Comparison of ENCODE assay signal across 8 mouse cellular contexts in the genomic region with DNA sequence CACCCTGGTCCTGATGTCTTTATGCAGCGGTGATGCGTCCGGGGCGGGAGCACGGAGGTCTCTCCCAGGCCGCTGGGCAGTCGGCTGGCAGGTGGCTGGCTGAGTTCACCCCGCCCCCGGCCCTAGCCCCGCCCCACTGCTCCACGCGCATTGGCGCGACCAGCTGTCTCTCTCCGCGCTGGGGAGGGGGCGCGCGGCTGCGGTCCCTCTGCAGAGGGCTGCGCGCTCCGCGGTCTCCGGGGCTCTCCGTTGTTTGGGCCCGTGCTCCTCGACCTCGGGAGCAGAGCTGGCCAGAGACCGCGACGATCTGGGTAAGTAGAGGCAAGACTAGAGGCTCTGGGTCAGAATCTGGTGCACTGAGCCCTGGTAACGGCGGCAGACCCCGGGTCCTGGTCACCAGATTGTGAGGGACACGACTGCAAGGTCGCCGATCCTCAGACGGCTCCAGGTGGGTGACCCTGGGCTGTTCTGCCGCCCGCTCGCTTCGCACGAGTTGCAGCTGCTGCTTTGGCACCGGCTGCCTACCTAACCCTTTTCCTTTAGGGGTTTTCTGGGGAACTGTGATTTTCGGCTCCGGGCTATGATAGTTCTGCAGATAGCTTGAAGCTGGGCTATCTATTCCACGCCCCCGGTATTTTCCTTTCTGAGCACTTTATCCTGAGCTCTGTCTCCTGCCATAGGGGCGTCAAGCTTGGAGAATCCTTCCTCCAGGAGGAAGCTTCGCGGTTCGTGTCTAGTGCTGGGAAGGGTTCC. TPM values are rescaled to one million over a fixed set of nuclear protein-coding genes. Genes with fewer than 3 reads are reported as not detected.
DNase-seq lines count a peak whose midpoint lies in the region; ATAC-seq and TF ChIP-seq lines count a peak whose summit lies in the region.

A gene (plus strand): TSS at position 213 of the 753 bp plus-strand sequence.

- H3K4me2 ChIP-seq in hindbrain, postnatal 0 days (ENCODE audit: low read depth, low read length) = peak within 1 kb of the TSS; percentile 90
- peak within 1 kb of the TSS; percentile 92 for H3K4me2 ChIP-seq in limb, embryonic 14.5 days (replicated peaks; ENCODE audit: low read depth, low read length, severe bottlenecking)
- peak within 1 kb of the TSS; percentile 79 for H3K4me2 ChIP-seq in midbrain, embryonic 14.5 days (ENCODE audit: low read length)

- no peak for TF ChIP-seq CTCF in hindbrain, postnatal 0 days (IDR thresholded peaks at IDR 0.05; ENCODE audit: low read depth)

- H3K27me3 ChIP-seq in hindbrain, postnatal 0 days (ENCODE audit: insufficient read depth, low read length) = no peaks in the 10 kb centered on the region
- no peaks in the 10 kb centered on the region for H3K27me3 ChIP-seq in limb, embryonic 14.5 days (ENCODE audit: control insufficient read depth, insufficient read depth, low read length)
- H3K27me3 ChIP-seq in midbrain, embryonic 14.5 days (ENCODE audit: control insufficient read depth, insufficient read depth, low read length) = no peaks in the 10 kb centered on the region

- DNase-seq in gastrocnemius, adult 18-20 months (ENCODE audit: low spot score) = peak; percentile 15
- DNase-seq in gastrocnemius, adult 8-10 months (ENCODE audit: low spot score in 2 of 2) = no peak
- peak; percentile 91 to 94 for DNase-seq in cerebellum, postnatal 10 days
- peak; percentile 45 to 59 for DNase-seq in frontal cortex, postnatal 14 days (ENCODE audit: low spot score in 2 of 2)
- DNase-seq in hindbrain, postnatal 0 days (ENCODE audit: low spot score) = peak; percentile 89
- peak; percentile 50 for DNase-seq in limb, embryonic 14.5 days (ENCODE audit: low spot score)
- peak; percentile 91 for DNase-seq in midbrain, embryonic 14.5 days
- peak; percentile 25 to 72 for DNase-seq in spleen, postnatal 4 days (ENCODE audit: low spot score in 2 of 2)

- peak; percentile 98 for ATAC-seq in hindbrain, postnatal 0 days
- ATAC-seq in limb, embryonic 14.5 days (ENCODE audit: low FRiP score, low read depth) = peak; percentile 93
- peak; percentile 99 for ATAC-seq in midbrain, embryonic 14.5 days (ENCODE audit: low FRiP score, low TSS enrichment)

- H3K9me3 ChIP-seq in hindbrain, postnatal 0 days (ENCODE audit: low read length) = no peaks in the 10 kb centered on the region
- no peaks in the 10 kb centered on the region for H3K9me3 ChIP-seq in limb, embryonic 14.5 days (ENCODE audit: control insufficient read depth, low read length)
- H3K9me3 ChIP-seq in midbrain, embryonic 14.5 days (ENCODE audit: control insufficient read depth, low read length) = no peaks in the 10 kb centered on the region

- H3K4me3 ChIP-seq in hindbrain, postnatal 0 days (ENCODE audit: low read length) = peak within 1 kb of the TSS; percentile 50
- peak within 1 kb of the TSS; percentile 48 for H3K4me3 ChIP-seq in limb, embryonic 14.5 days (replicated peaks; ENCODE audit: low read length)
- H3K4me3 ChIP-seq in midbrain, embryonic 14.5 days (replicated peaks; ENCODE audit: low read depth, low read length) = peak within 1 kb of the TSS; percentile 59

- H3K36me3 ChIP-seq in hindbrain, postnatal 0 days (ENCODE audit: insufficient read depth, low read length) = peaks cover 14% of the 10 kb centered on the region
- H3K36me3 ChIP-seq in limb, embryonic 14.5 days (ENCODE audit: control insufficient read depth, insufficient read depth, low read length) = peaks cover 14% of the 10 kb centered on the region
- peaks cover 21% of the 10 kb centered on the region for H3K36me3 ChIP-seq in midbrain, embryonic 14.5 days (ENCODE audit: control insufficient read depth, insufficient read depth, low read length)

- WGBS in hindbrain, postnatal 0 days = under 1% methylated on average over 53 of the region's 53 CpGs
- 3% methylated on average over 37 of the region's 53 CpGs for WGBS in limb, embryonic 14.5 days
- WGBS in midbrain, embryonic 14.5 days = 2% methylated on average over 51 of the region's 53 CpGs

- H3K27ac ChIP-seq in hindbrain, postnatal 0 days = peak within 1 kb of the TSS; percentile 62
- H3K27ac ChIP-seq in limb, embryonic 14.5 days (replicated peaks; ENCODE audit: low read depth, low read length) = no peak within 1 kb of the TSS
- peak within 1 kb of the TSS; percentile 71 for H3K27ac ChIP-seq in midbrain, embryonic 14.5 days (replicated peaks; ENCODE audit: low read depth, low read length)

- 0 out of 2 replicates have a peak, but pooled peaks cover 3% of the 10 kb centered on the region for H3K4me1 ChIP-seq in hindbrain, postnatal 0 days (ENCODE audit: insufficient read depth, low read length)
- H3K4me1 ChIP-seq in limb, embryonic 14.5 days (ENCODE audit: control insufficient read depth, insufficient read depth, low read length) = 0 out of 2 replicates have a peak, but pooled peaks cover 2% of the 10 kb centered on the region
- no peaks in the 10 kb centered on the region for H3K4me1 ChIP-seq in midbrain, embryonic 14.5 days (ENCODE audit: control insufficient read depth, insufficient read depth, low read length)

- peak within 1 kb of the TSS; percentile 55 for H3K9ac ChIP-seq in hindbrain, postnatal 0 days (replicated peaks; ENCODE audit: low read length)
- H3K9ac ChIP-seq in limb, embryonic 14.5 days (ENCODE audit: low read depth, low read length, severe bottlenecking) = peak within 1 kb of the TSS; percentile 57
- peak within 1 kb of the TSS; percentile 68 for H3K9ac ChIP-seq in midbrain, embryonic 14.5 days (replicated peaks; ENCODE audit: low read length)

- TF ChIP-seq POLR2A in limb, embryonic 14.5 days (IDR thresholded peaks at IDR 0.05; ENCODE audit: borderline replicate concordance, extremely low read depth, insufficient read depth, insufficient read length) = 0 out of 2 replicates have a peak, but pooled peaks have one; percentile 53

RNA-seq across cellular contexts. Expression of the gene that starts here (rescaled TPM):
- total RNA-seq in gastrocnemius, adult 18-20 months (2021) = under 1 TPM; 0.28 to 0.30 TPM
- total RNA-seq in gastrocnemius, adult 8-10 months (2022) = under 1 TPM; 0.24 to 0.51 (median 0.39) TPM
- 13.1 and 15.0 TPM in 2 replicates for total RNA-seq in hindbrain, postnatal 0 days (2014; rRNA removed)
- 11.8 and 12.5 TPM in 2 replicates for polyA plus RNA-seq in hindbrain, postnatal 0 days (2015; fragmentation: Nextera tagmentation; extraction: Ambion mirVana)
- polyA plus RNA-seq in limb, embryonic 14.5 days (2012; rRNA removed) = 1.1 and 1.6 TPM in 2 replicates
- polyA plus RNA-seq in limb, embryonic 14.5 days (2014; fragmentation: Nextera tagmentation; extraction: Ambion mirVana) = 1.0 and 1.5 TPM in 2 replicates
- 8.7 and 8.8 TPM in 2 replicates for polyA plus RNA-seq in midbrain, embryonic 14.5 days (2014; fragmentation: Nextera tagmentation; extraction: Ambion mirVana)

Comparison
In these comparisons a context has a peak if more than half of its experiments do, and no peak if none do; other contexts are left out.
1. Peak in DNase-seq in gastrocnemius, adult 18-20 months; RNA of the gene not detected or under 1 TPM.
2. DNase-seq: peak in cerebellum, postnatal 10 days (2 of 2), frontal cortex, postnatal 14 days (2 of 2), hindbrain, postnatal 0 days (single experiment), limb, embryonic 14.5 days (single experiment), midbrain, embryonic 14.5 days (single experiment) and spleen, postnatal 4 days (2 of 2); none in gastrocnemius, adult 8-10 months (0 of 2).
3. Peak in every context shown above with its lines, with median percentiles within 50 percentile points of each other: ATAC-seq, H3K4me2 ChIP-seq, H3K4me3 ChIP-seq and H3K9ac ChIP-seq.